Mouse (Mus musculus) heart, adult 2 months (tissue): ENCODE data around the gene Atp6v1g2.

Experiments
- CTCF ChIP-seq: fragments of 200-600 bp; IDR thresholded peaks from 2 replicates; pipeline ENCODE4 v1.8.1; 2022; ENCODE audit warnings: antibody characterized with exemption, mild to moderate bottlenecking, moderate library complexity
- EP300 ChIP-seq: fragments of 200-500 bp; IDR thresholded peaks from 2 replicates; pipeline ENCODE4 v1.6.1; 2011; ENCODE audit warnings: low read depth, low read length, control low read depth; ENCODE audit not compliant: insufficient read depth
- POLR2A ChIP-seq: fragments of 200-500 bp; IDR thresholded peaks from 2 replicates; pipeline ENCODE4 v1.6.1; 2011; ENCODE audit warnings: mild to moderate bottlenecking, low read depth, low read length, control low read depth; ENCODE audit not compliant: insufficient read depth

DNA sequence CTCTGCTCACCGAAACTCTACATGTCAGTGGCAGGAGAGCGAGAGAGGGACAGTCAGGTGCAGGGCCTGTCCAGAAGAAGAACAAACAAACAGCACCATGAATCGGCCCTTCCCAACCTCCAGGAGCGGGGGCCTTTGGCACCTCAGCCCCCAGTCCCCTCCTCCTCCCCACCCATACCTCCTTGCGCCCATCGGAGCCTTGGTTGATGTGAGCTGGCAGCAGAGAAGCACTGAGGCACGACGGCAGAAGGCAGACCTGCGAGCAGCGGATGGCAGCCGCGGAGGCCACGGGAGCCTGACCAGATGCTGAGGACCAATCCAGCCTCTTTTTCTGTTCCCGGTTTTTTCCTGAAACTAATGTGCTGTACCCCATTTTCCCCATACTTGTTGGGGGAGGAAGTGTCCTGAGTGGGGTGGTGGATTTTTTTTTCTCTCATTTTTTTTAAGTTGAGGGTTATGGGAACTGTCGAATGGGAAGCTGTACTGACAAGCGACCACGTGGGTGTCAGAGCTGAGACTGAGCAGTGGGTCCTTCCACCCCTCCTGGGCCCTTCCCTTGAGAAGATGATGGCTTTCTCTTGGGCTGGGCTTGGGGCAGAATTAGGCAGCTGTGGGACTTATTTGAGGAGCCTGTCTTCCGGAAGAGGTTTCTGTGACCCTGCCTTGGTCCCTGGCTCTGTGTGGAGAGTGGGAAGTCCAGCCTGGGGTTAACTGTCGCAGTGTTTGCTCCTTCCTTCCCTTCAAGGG is 16.2 kb downstream of the Atp6v1g2 start:
- TF ChIP-seq POLR2A (no peak), CTCF (no peak), EP300 (no peak)
